Mouse (Mus musculus) olfactory bulb, adult 2 months (tissue): ENCODE results near the gene Gm16181.

Experiments
- CTCF ChIP-seq: fragments of 200-500 bp; IDR thresholded peaks from 2 replicates; pipeline ENCODE4 v1.5.1; 2012; ENCODE audit warnings: low read depth, mild to moderate bottlenecking, low read length, moderate library complexity; ENCODE audit not compliant: insufficient read depth
- POLR2A ChIP-seq: fragments of 200-500 bp; IDR thresholded peaks from 2 replicates; pipeline ENCODE4 v1.6.1; 2012; ENCODE audit warnings: mild to moderate bottlenecking, low read depth, low read length, moderate library complexity; ENCODE audit not compliant: insufficient read depth

DNA sequence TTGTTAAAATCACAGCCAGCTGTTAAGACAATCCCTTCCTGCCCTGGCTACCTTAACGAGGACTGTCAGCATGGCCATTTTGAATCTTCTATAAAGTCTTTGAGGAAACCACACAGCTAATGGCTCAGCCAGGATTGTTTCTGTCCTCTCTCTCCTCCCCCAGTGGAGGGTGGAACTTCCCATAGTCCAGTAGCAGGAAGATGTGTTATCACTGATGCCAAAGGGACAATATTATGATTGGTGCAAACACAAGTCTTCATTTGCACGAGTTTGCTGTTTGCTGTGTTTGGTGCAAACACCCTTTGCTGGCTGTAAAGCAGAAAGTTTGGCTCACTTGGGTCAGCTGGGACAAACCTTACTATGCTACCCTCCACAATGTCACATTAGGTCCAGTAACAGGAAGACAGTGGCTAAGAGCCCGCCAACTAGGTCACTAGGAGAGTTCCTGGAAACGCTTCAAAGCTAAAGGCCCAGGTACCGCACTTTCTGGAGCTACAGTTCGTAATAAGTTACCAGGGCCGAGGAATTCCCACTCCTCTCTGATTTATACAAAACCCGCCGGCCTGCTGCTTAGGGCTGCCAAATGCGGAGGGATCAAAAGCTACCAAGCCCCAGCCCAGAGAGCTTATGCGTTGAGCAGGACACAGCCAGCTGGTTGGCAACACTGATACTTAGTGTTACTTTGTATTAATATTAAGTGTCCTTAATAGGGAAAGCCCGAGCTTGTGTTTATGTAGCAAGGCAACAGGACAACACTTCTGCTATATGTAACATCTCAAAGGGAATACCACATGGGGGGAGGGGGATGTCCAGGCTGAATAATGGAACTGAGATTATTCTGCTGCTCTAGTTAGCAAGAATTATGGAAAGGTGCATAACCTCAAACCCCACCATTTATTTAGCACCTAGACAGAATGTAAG, 20.0 kb downstream of the Gm16181 start:
- no peak for TF ChIP-seq POLR2A
- TF ChIP-seq CTCF, result no peak
